Mouse (Mus musculus): ENCODE results near the gene Ankrd44. TPM values are rescaled to one million over a fixed set of nuclear protein-coding genes. Genes with fewer than 3 reads are reported as not detected.
"Not testable (repeated sequence)": the region's sequence is repeated elsewhere in the genome, so short reads cannot be mapped to it uniquely, and the experiment has no call there.

Ankrd44 gene
- 100 to 1,000 TPM; 157 to 185 TPM for polyA plus RNA-seq (2017; shearing (Covaris generic))

GRCm38 (mm10) chr1:54925971-54926771, at the start of gene Ankrd44:
Gene Ankrd44 (minus strand): TSS chr1:54926387.
- ATAC-seq = peak; percentile 72

GRCm38 (mm10) chr1:54971687-54972404, 45.7 kb upstream of the Ankrd44 start:
- no peak for ATAC-seq

GRCm38 (mm10) chr1:54966858-54967257, 40.7 kb upstream of the Ankrd44 start:
- ATAC-seq = no peak

- ATAC-seq = no peak
Observed at GRCm38 (mm10) chr1:54965159-54965995, 39.2 kb upstream of the Ankrd44 start.

GRCm38 (mm10) chr1:54961724-54962123, 35.5 kb upstream of the Ankrd44 start:
- no peak for ATAC-seq

GRCm38 (mm10) chr1:54960613-54961165, 34.5 kb upstream of the Ankrd44 start:
- ATAC-seq = no peak

GRCm38 (mm10) chr1:54958525-54958924, 32.3 kb upstream of the Ankrd44 start:
- no peak for ATAC-seq

GRCm38 (mm10) chr1:54956995-54957394, 30.8 kb upstream of the Ankrd44 start:
- not testable (repeated sequence) for ATAC-seq

GRCm38 (mm10) chr1:54954856-54955255, 28.7 kb upstream of the Ankrd44 start:
- no peak for ATAC-seq

- ATAC-seq = no peak
Observed at GRCm38 (mm10) chr1:54944648-54945047, 18.5 kb upstream of the Ankrd44 start.

- no peak for ATAC-seq
Observed at GRCm38 (mm10) chr1:54935466-54935865, 9.3 kb upstream of the Ankrd44 start.

GRCm38 (mm10) chr1:54934911-54935310, 8.7 kb upstream of the Ankrd44 start:
- peak; percentile 49 for ATAC-seq

GRCm38 (mm10) chr1:54933646-54934045, 7.5 kb upstream of the Ankrd44 start:
- no peak for ATAC-seq

GRCm38 (mm10) chr1:54932456-54933115, 6.4 kb upstream of the Ankrd44 start:
- ATAC-seq = no peak

GRCm38 (mm10) chr1:54931231-54931630, 5.0 kb upstream of the Ankrd44 start:
- no peak for ATAC-seq

- ATAC-seq = no peak
Observed at GRCm38 (mm10) chr1:54930670-54931200, 4.5 kb upstream of the Ankrd44 start.

- no peak for ATAC-seq
Observed at GRCm38 (mm10) chr1:54925451-54925934, 694 bp downstream of the Ankrd44 start.

- ATAC-seq = no peak
Observed at GRCm38 (mm10) chr1:54924760-54925159, 1.4 kb downstream of the Ankrd44 start.

- no peak for ATAC-seq
Observed at GRCm38 (mm10) chr1:54924309-54924685, 1.9 kb downstream of the Ankrd44 start.

GRCm38 (mm10) chr1:54923366-54924308, 2.5 kb downstream of the Ankrd44 start:
- ATAC-seq = peak; percentile 65
